Mouse (Mus musculus): ENCODE data around the gene Spag5.

DNA sequence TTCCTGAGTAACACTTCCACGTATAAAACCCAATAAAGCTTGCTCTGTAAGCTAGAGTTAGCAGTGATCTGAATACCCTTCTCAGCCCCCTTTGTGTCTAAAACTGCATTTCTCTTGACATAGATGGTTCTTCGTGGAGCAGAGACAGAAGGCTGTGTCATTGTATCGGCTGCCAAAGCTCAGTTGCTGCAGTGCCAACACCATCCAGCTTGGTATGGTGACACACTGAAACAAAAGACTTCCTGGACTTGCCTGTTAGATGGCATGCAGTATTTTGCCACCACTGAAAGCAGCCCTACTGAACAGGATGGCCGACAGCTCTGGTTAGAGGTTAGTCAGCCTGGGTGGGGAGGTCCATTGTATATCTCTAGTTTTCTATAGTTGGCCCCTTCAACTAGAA is 21.7 kb upstream of the Spag5 start:
- TF ChIP-seq POLR2A (IDR thresholded peaks at IDR 0.05; ENCODE audit: control insufficient read depth, low read depth, low read length) (no peak), CTCF (IDR thresholded peaks at IDR 0.05; ENCODE audit: control insufficient read depth, insufficient read depth, insufficient replicate concordance, low read depth, low read length) (no peak)
